Mouse (Mus musculus) liver, adult 2 months (tissue): ENCODE measurements around the gene Asxl1.

Experiments
- CTCF ChIP-seq: fragments of 200-500 bp; IDR thresholded peaks from 2 replicates; pipeline ENCODE4 v1.5.1; 2011; ENCODE audit warnings: low read depth, low read length, control low read depth
- POLR2A ChIP-seq: fragments of 200-500 bp; IDR thresholded peaks from 2 replicates; pipeline ENCODE4 v1.6.1; 2011; ENCODE audit warnings: low read length, control low read depth; ENCODE audit not compliant: insufficient read depth; ENCODE audit errors: extremely low read depth

- TF ChIP-seq POLR2A (no peak), CTCF (no peak)
Measured at GRCm38 (mm10) chr2:153436641-153437305, 91.1 kb downstream of the Asxl1 start.
